Mouse (Mus musculus) kidney, postnatal 0 days (tissue): Measurements from ENCODE around the gene Nktr. TPM values are rescaled to one million over a fixed set of nuclear protein-coding genes. Genes with fewer than 3 reads are reported as not detected.

Experiments
- ATAC-seq: fragments of 200-750 bp; cut with Nextera tagmentation; replicated peaks from 2 replicates; pipeline ENCODE4 v1.8.0; 2017; ENCODE audit warnings: low read depth, moderate number of reproducible peaks, moderate TSS enrichment, moderate library complexity; ENCODE audit not compliant: low FRiP score
- DNase-seq: peaks from one replicate; pipeline ENCODE4 v3.0.0-alpha.2; 2016; ENCODE audit warnings: low spot score
- H3K27ac ChIP-seq: fragments of 300-500 bp; sonication (generic); 2 replicates; pipeline ENCODE4 v1.5.1; 2014; ENCODE audit warnings: mild to moderate bottlenecking
- H3K27me3 ChIP-seq: fragments of 300-500 bp; sonication (generic); 2 replicates; pipeline ENCODE4 v1.6.1; 2014; ENCODE audit warnings: low read length, mixed read lengths; ENCODE audit not compliant: insufficient read depth
- H3K36me3 ChIP-seq: fragments of 300-500 bp; sonication (generic); 2 replicates; pipeline ENCODE4 v1.6.1; 2014; ENCODE audit warnings: low read length, mixed read lengths; ENCODE audit not compliant: insufficient read depth
- H3K4me1 ChIP-seq: fragments of 300-500 bp; sonication (generic); replicated peaks from 2 replicates; pipeline ENCODE4 v1.6.1; 2014; ENCODE audit warnings: antibody characterized with exemption, low read length, mixed read lengths; ENCODE audit not compliant: insufficient read depth
- H3K4me2 ChIP-seq: fragments of 300-500 bp; sonication (generic); 2 replicates; pipeline ENCODE4 v1.6.1; 2014; ENCODE audit warnings: mild to moderate bottlenecking, low read length, moderate library complexity, mixed read lengths
- H3K4me3 ChIP-seq: fragments of 300-500 bp; sonication (generic); replicated peaks from 2 replicates; pipeline ENCODE4 v1.5.1; 2014; ENCODE audit warnings: low read depth, low read length
- H3K9ac ChIP-seq: fragments of 300-500 bp; sonication (generic); 2 replicates; pipeline ENCODE4 v1.6.1; 2014; ENCODE audit warnings: low read depth, low read length
- H3K9me3 ChIP-seq: fragments of 300-500 bp; sonication (generic); replicated peaks from 2 replicates; pipeline ENCODE4 v1.6.1; 2016; ENCODE audit warnings: low read length, inconsistent platforms, mixed read lengths
- CTCF ChIP-seq: IDR thresholded peaks from 2 replicates; pipeline ENCODE4 v1.5.1; 2016; ENCODE audit warnings: antibody characterized with exemption, low read depth, mild to moderate bottlenecking, moderate library complexity
- WGBS: fragments of 180-500 bp; shearing (Covaris S2); extraction: QIAGEN DNeasy Blood & Tissue Kit; methylation state at CpG from one replicate; pipeline ENCODE4 v1.1.7; 2014; 5-methylcytosine and 5-hydroxymethylcytosine counted together
- polyA plus RNA-seq: library from polyadenylated mRNA; unstranded; fragments of >200 nt; fragmentation: Nextera tagmentation; extraction: Ambion mirVana; gene quantifications from 2 replicates; pipeline ENCODE4 v1.2.1, GENCODE M21; 2015

The Nktr gene
- polyA plus RNA-seq, 1 experiment from 2014 or later, result 44.7 TPM

DNA sequence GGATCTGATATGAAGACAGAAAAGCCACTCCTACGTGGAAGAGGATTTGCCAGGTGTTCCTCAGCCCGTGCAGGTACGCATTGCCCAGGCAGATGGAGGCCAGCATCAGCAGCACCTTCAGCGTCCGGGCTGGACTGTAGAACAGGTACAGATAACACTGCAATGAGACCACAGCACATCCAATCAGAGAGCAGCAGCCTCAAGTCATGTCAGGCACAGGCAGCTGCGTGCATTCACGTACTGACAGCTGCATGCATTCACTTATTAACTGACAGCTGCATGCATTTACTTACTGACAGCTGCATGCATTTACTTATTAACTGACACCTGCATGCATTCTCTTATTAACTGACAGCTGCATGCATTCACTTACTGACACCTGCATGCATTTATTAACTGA, 34.3 kb upstream of the Nktr start:
- WGBS, result 80% methylated on average over 7 of the region's 7 CpGs
- ATAC-seq, result no peak

DNA sequence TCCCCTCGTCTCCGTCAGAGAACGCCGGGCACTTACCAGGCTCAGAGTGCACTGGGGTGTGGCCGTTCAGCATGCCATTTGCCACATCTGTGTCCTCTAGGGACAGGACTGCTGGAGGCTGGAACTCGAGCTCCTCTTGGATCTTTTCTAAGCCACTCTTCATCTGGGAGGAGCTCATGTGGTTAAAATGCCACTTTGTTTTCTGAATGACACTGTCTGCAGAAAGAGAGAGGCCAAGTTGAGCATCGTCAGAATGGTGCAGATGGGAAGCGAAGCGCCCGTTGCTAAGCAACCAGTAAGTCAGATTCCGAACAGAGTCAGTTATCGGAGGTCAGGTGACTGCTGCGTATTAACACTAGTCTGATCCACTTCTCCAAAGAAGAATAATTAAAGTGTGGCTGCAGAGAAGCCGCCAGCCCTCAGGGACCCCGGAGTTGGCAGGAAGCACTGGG, 28.7 kb upstream of the Nktr start:
- H3K4me3 ChIP-seq, result no peak overlapping the region
- TF ChIP-seq CTCF, result no peak
- no peaks in the 10 kb centered on the region for H3K4me1 ChIP-seq
- H3K4me2 ChIP-seq, result no peak overlapping the region
- no peaks in the 10 kb centered on the region for H3K9me3 ChIP-seq
- no peaks in the 10 kb centered on the region for H3K27me3 ChIP-seq
- no peak for ATAC-seq
- no peak overlapping the region for H3K27ac ChIP-seq
- WGBS, result 58% methylated on average over 15 of the region's 15 CpGs
- H3K9ac ChIP-seq, result no peak overlapping the region
- H3K36me3 ChIP-seq, result 0 out of 2 replicates have a peak, but pooled peaks cover 8% of the 10 kb centered on the region
- DNase-seq, result no peak

More for the DNA sequence above, 34.3 kb upstream of the Nktr start:
- no peak for DNase-seq
- H3K9me3 ChIP-seq, result no peaks in the 10 kb centered on the region
- H3K36me3 ChIP-seq, result peaks cover 13% of the 10 kb centered on the region; the same call in 1 of the 2 replicates
- H3K4me1 ChIP-seq, result no peaks in the 10 kb centered on the region
- H3K9ac ChIP-seq, result no peak overlapping the region
- TF ChIP-seq CTCF, result no peak
- no peak overlapping the region for H3K4me3 ChIP-seq
- H3K27ac ChIP-seq, result no peak overlapping the region
- H3K4me2 ChIP-seq, result no peak overlapping the region
- no peaks in the 10 kb centered on the region for H3K27me3 ChIP-seq

DNA sequence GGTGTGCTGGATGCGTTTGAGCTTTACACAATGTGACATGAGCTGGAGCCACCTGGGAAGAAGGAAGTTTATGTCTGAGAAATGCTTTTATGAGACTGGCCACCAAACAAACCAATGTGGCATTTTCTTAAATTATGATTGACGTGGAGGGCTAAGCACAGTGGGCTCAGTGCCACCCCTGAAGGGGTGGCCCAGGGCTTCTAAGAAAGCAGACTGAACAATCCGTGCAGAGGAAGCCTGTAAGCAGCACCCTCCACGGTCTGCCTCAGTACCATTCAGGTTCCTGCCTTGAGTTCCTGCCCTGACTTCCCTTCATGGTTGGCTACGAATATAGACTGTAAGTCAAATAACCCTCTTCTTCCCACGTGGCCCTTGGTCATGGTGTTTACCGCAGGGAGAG, 28.2 kb upstream of the Nktr start:
- 0 out of 2 replicates have a peak, but pooled peaks cover 8% of the 10 kb centered on the region for H3K36me3 ChIP-seq
- H3K9me3 ChIP-seq, result no peaks in the 10 kb centered on the region
- no peak overlapping the region for H3K9ac ChIP-seq
- H3K4me3 ChIP-seq, result no peak overlapping the region
- H3K27ac ChIP-seq, result no peak overlapping the region
- 88% methylated on average over 7 of the region's 7 CpGs for WGBS
- H3K4me2 ChIP-seq, result no peak overlapping the region
- DNase-seq (no peak), ATAC-seq (no peak)
- H3K27me3 ChIP-seq, result no peaks in the 10 kb centered on the region
- no peaks in the 10 kb centered on the region for H3K4me1 ChIP-seq
- no peak for TF ChIP-seq CTCF

DNA sequence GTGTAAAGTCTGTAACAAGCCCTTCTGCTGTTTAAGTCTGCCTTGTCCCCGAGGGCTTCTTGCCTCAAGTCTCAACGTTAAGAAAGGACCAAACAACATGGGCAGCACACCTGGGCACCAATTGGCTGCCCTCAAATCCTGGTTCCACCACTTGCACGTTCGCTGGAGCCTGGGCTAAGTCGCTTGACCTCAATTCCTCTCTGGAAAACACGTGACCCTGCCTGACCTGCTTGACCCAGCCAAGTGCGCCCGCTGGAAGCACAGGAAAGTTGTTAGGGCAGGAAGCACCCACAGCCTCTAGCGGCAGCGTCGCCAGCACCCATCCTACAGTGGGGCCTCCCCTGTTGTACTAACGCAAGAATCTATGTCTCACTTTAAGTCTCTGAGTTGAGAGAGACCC, 24.2 kb upstream of the Nktr start:
- TF ChIP-seq CTCF, result no peak
- Histone ChIP-seq H3K4me1 (no peaks in the 10 kb centered on the region), H3K4me2 (no peak overlapping the region), H3K27me3 (no peaks in the 10 kb centered on the region), H3K4me3 (no peak overlapping the region), H3K9me3 (no peaks in the 10 kb centered on the region), H3K36me3 (0 out of 2 replicates have a peak, but pooled peaks cover 2% of the 10 kb centered on the region), H3K27ac (no peak overlapping the region), H3K9ac (no peak overlapping the region)
- no peak for DNase-seq
- no peak for ATAC-seq
- WGBS, result 64% methylated on average over 12 of the region's 12 CpGs

DNA sequence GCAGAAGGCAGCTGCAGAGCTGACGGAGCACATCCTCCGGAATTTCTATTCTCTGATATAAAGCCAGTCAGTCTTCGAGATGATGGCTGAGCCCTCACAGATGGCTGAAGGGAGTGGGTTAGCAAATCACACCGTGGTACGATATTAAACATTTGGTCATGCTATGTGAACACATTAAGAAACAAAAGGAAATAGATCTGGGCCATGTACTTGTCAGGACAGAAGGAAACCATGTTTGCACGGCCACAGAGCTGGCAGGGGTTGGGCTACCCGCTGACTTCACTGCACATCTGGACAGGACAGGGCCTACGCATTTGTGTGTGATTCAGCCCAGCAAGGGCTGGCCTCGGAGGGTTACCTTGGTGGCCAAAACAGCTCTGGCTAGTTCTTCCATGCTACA, 22.3 kb upstream of the Nktr start:
- DNase-seq, result no peak

DNA sequence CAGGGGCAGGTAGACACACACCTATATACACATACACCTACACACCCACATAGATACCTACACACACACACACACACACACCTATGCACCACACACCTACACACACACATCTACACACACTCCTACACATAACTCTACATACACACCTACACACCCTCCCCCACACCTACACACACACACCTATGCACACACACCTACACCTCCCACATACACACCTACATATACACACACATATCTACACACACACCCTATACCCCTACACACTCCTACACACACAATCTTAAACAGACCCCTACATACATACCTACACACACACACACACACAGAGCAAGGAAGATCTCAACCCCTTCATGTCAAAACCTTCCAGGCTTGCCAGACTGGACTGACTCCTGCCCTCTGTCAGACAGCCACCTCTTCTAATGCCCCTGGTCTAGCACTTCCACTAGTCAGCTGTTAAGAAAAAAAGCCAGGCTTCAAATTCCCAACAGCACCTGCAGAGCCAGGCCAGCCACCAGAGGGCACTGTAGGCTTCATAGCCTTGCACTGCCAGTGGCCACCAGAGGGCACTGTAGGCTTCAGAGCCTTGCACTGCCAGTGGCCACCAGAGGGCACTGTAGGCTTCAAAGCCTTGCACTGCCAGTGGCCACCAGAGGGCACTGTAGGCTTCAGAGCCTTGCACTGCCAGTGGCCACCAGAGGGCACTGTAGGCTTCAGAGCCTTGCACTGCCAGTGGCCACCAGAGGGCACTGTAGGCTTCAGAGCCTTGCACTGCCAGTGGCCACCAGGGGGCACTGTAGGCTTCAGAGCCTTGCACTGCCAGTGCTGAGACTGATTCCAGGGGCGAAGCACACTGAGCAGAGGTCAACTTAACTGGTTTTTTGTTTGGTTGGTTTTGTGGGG, 21.6 kb upstream of the Nktr start:
- no peak overlapping the region for H3K4me3 ChIP-seq
- WGBS, result 95% methylated on average over 1 of the region's 1 CpGs
- no peak overlapping the region for H3K27ac ChIP-seq
- TF ChIP-seq CTCF, result peak; percentile 100
- H3K36me3 ChIP-seq, result 0 out of 2 replicates have a peak, but pooled peaks cover 2% of the 10 kb centered on the region
- H3K9me3 ChIP-seq, result no peaks in the 10 kb centered on the region
- no peak overlapping the region for H3K4me2 ChIP-seq
- ATAC-seq (peak; percentile 68), DNase-seq (peak; percentile 52)
- no peaks in the 10 kb centered on the region for H3K27me3 ChIP-seq
- H3K4me1 ChIP-seq, result no peaks in the 10 kb centered on the region
- H3K9ac ChIP-seq, result no peak overlapping the region

More for the DNA sequence above, 22.3 kb upstream of the Nktr start:
- TF ChIP-seq CTCF, result no peak
- 87% methylated on average over 9 of the region's 9 CpGs for WGBS
- Histone ChIP-seq H3K9me3 (no peaks in the 10 kb centered on the region), H3K4me3 (no peak overlapping the region), H3K27me3 (no peaks in the 10 kb centered on the region), H3K9ac (no peak overlapping the region), H3K4me2 (no peak overlapping the region), H3K36me3 (0 out of 2 replicates have a peak, but pooled peaks cover 2% of the 10 kb centered on the region), H3K27ac (no peak overlapping the region), H3K4me1 (no peaks in the 10 kb centered on the region)
- ATAC-seq, result peak; percentile 7; the same call in 1 of the 2 replicates
